Mouse (Mus musculus): ENCODE data around the gene Mvk.

Gene Mvk

GRCm38 (mm10) chr5:114443566-114444367 is at the start of gene Mvk, which contains the start of gene Mmab:
TSS of gene Mvk (plus strand) at chr5:114444269.
TSS of gene Mmab (minus strand) at chr5:114444060.
- DNase-seq (ENCODE audit: low spot score in 2 of 2) = peak; percentile 94 to 98

- DNase-seq (ENCODE audit: low spot score in 2 of 2) = no peak
Observed at GRCm38 (mm10) chr5:114406592-114406991, 37.5 kb upstream of the Mvk start.

DNA sequence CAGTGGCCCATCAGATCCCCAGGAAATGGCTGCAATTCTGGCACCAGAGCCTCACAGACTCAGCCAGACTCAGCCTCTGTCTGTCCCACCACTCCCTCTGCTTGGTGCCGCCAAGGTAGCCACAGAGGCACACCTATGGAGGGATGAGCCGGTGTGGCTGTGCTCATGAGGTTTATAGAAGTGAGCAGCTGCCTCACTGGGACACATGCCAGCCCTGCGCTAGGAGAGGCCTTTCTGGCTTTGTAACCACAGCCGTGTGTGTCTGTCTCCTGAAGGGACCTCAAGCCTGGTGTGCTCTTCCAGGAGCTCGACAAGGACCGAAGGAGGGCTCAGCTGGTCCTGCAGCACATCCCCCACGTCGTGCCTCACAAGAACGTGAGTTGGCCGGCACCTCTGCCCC is 36.8 kb upstream of the Mvk start:
- no peak for DNase-seq (ENCODE audit: low spot score in 2 of 2)

- DNase-seq (ENCODE audit: low spot score in 2 of 2) = no peak
Observed at GRCm38 (mm10) chr5:114407810-114408209, 36.3 kb upstream of the Mvk start.

GRCm38 (mm10) chr5:114408846-114409245 is 35.2 kb upstream of the Mvk start:
- no peak for DNase-seq (ENCODE audit: low spot score in 2 of 2)

GRCm38 (mm10) chr5:114410429-114410828 is 33.6 kb upstream of the Mvk start:
- no peak for DNase-seq (ENCODE audit: low spot score in 2 of 2)

DNA sequence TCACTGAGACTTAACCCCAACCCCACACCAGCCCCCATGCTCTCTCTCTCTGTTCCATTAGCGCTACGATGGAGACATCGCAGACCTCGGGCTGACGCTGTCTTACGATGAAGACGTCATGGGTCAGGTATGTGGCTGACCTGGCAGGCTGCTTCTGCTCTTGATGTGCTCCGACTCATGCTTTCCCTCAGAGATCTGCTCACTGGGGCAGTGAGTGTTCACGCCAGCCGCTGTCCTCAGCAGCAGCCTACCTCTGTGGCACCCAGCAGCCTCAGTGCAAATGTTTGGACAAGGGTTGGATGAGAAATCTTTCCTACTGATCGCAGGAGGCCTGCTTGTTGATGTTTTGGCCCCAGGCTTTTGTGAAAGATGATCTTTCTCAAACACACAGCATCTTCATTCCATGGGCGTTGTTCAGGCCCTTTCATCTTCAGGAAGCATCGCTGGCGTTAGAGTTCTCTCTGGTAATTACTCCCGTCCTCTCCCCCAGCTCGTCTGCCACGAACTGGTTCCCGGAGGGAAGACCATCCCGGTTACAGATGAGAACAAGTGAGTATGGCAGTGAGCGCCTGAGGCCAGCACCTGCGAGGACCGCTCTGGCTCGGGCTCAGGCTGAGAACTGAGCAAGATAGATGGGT is 31.6 kb upstream of the Mvk start:
- no peak for DNase-seq (ENCODE audit: low spot score in 2 of 2)

GRCm38 (mm10) chr5:114413067-114413735 is 30.9 kb upstream of the Mvk start:
- DNase-seq (ENCODE audit: low spot score in 2 of 2) = no peak

GRCm38 (mm10) chr5:114415606-114416005 is 28.5 kb upstream of the Mvk start:
- no peak for DNase-seq (ENCODE audit: low spot score in 2 of 2)

DNA sequence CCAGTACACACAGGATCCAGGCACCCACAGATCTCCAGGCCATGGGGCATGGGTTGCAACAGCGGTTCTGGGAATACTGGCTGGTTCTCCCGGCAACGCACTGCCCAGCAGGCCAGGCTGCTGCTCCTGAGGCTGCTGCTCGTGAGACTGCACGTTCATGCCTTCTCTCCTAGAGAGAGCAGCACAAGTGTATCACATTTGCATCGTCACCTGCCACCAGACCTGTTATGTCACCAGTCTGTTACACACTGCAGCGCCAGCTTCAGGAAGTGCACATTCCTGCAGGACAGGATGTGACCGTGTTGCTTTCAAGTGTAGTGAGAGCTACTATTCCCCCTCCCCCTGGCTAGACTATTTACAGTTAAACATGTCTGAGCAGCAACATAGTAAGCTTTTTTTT is 27.2 kb upstream of the Mvk start:
- DNase-seq (ENCODE audit: low spot score in 2 of 2) = no peak

DNA sequence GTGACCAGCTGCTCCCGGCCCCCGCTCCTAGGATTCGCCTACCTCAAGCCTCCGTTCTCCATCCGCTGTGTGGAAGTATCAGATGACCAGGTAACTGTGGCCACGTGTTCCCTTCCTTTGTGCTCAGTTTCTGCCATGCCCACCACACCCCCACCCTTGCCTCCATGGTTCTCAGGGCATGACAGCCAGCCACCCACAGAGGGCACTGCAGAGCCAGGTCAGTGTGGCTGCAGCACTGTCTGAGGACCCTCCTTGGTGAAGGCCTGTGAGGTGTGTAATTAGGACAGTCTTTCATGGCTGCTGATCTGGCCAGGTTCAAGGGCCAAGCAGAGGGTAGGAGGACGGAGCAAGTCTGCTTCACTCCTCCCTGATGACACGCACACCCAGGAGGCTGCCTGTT is 25.5 kb upstream of the Mvk start:
- no peak for DNase-seq (ENCODE audit: low spot score in 2 of 2)

DNA sequence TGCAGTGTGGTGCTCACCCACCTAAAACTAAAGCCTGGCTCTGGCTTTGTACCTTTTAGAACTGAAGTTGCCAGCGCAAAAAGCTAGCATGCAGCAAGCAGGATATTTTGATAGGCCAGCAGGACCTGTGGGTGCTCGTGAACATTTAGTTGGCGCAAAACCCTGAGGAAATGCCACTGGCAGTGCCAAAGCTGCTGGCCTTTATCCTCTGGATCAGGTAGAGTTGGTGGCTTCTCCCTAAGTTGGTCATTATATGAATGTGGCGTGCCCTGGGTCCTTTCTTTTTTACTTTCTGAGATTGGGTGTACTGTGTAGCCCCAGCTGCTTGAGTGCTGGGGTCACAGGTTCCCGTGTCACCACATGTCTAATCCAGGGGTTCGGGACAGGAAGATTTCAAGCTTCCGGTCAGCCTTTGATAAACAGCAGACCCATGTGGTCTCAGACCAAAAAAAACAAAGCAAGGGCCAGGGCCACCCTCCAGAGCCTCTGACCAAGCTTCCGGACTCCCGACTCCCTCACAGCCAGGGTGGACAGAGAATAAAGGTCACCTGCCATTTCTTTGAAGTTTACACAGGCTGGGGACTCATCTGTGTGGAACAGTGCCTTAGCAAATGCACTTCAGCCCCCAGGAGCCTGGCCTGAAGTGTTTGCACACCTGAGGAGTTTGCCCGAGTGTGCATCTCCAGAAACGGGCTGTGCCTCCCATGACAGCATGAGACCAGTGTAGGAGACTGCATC is 22.3 kb upstream of the Mvk start:
- DNase-seq (ENCODE audit: low spot score in 2 of 2) = no peak

- DNase-seq (ENCODE audit: low spot score in 2 of 2) = no peak
Observed at GRCm38 (mm10) chr5:114422591-114422990, 21.5 kb upstream of the Mvk start.

DNA sequence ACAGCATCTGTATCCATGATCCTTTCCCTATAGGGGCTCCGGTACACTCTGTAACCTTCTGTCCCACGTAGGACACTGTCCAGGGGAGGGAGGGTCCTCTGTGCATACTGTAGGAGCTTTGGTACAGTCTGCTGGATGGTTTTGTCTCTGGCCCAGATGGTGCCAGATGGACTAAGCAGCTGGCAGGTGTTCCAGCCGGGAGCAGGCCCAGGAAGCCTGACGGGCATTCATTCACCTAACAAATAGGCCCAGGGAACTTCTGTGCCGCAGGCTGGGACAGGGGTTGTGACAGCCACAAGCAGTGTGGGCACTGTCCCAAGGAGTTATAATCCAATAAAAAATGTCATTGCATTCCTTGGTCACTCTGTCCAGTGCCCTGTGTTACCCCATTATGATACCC is 20.1 kb upstream of the Mvk start:
- DNase-seq (ENCODE audit: low spot score in 2 of 2) = no peak

DNA sequence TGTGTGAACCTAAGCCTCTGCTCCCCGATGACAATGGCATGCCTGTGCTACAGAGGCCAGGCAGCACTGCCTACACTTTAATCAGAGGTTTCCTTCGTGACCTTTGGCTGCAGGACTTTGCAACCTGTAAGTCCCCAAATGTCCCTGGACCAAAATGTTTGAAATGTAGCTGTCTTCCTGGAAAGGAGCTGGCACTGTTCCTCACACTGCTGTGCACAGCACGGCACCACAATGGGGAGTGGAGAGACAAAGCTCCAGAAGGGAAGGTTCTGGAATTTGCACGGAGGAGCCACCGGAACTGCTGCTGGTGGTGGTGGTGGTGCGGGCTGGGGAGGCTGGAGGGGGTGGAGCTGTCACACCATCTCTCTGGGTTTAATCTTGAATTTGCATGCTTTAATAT is 17.3 kb upstream of the Mvk start:
- DNase-seq (ENCODE audit: low spot score in 2 of 2) = no peak

DNA sequence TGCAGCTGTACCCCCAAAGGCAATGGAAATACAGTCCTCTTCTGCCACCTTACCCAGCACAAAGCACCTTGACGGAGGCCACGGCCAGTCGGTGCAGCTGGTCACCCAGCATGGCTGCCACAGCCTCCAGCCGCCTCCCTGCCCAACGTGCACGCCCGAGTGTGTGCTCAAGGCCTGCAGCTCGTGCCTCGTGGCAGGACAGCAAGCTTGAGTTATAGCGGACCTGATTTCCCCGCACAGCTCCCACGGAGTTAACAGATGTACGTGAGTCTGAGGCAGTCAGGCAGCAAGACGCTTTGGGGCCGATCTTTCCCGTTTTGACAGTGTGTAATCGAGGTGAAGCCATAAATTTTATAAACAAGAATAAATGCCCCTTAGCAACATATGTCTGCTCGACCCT is 15.4 kb upstream of the Mvk start:
- DNase-seq (ENCODE audit: low spot score in 2 of 2) = no peak

DNA sequence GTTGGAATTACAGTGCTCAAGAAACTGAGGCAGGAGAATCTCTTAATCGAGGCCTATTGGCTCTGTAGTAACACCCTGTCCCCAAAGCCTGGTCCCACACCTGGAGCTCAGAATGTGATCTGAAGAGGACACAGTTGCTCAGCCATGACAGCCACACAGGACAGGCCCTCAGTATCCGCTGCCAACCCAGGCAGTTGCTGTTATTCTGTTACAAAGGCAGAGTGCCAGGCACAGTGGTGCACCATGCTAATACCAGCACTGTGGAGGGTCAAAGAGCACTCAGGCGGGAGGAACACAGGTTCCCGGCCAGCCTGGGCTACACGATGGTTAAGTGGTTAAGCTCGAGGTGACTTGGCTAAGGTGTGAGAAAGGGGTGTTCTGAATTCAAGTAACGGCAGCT is 14.3 kb upstream of the Mvk start:
- DNase-seq (ENCODE audit: low spot score in 2 of 2) = no peak

DNA sequence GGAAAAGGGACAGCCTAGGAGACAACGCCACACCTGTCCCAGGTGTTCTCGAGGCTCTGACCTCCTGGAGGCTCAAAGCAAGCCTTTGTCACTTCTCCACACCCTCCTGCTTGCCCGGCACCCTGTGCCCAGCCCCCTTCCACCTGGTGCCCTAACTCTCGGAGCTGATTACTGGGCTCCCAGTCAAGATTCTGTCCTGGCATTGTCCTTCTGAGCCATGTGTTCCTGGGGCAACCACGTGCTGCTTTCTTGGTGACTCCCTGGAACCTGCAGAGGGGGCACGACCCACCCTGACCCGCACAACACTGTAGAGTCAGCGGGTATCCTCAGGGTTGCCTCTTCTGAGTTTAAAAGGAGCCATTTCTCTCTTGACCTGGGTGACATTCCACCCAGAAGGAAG is 9.7 kb upstream of the Mvk start:
- DNase-seq (ENCODE audit: low spot score in 2 of 2) = no peak

DNA sequence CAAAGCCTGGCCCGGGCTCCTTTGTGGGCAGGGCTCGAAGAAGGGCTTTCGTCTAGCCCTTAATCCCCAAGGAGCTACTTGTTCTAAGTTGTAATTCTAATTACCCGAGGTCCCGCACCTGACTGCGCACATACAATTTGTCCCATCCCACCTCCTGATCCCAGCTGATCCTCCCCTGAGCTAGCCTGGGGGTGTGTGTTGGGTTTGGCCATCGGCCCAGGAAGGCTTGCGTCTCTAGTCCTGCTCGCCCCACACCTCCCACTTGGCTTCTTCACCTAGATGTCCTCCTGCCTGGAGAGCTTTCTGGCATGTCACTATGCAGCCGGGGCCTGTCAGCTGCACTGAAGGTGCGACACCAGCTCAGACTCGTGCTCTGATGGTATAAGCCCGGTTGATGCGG is 8.5 kb upstream of the Mvk start:
- DNase-seq (ENCODE audit: low spot score in 2 of 2) = no peak

DNA sequence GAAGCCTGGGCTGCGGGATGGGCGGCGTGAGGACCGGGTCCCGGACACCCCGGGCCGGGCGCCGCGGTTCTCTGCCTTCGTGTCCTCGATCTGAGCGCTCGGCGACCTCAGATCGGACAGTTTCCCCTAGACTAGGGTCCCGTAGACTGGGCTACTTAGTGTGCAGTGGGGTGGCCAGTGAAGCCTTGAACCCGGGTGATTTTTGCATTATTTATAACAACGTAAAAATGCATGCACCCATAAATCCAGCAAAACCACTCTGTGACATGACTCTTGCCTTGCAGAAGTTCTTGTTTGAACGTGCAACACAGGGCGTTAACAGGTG is 261 bp downstream of the Mvk start:
- no peak for DNase-seq (ENCODE audit: low spot score in 2 of 2)

- no peak for DNase-seq (ENCODE audit: low spot score in 2 of 2)
Observed at GRCm38 (mm10) chr5:114449011-114449410, 4.9 kb downstream of the Mvk start.

- no peak for DNase-seq (ENCODE audit: low spot score in 2 of 2)
Observed at GRCm38 (mm10) chr5:114456287-114456686, 12.2 kb downstream of the Mvk start.

All from spleen, postnatal 4 days (tissue).